Mouse (Mus musculus): Measurements from ENCODE around the gene Fam217b. TPM values are rescaled to one million over a fixed set of nuclear protein-coding genes. Genes with fewer than 3 reads are reported as not detected.

Fam217b gene
- 1.6 and 2.4 TPM in 2 replicates for polyA plus RNA-seq (2015; fragmentation: Nextera tagmentation; extraction: Ambion mirVana)

GRCm38 (mm10) chr2:178414261-178415149, at the start of gene Fam217b, which contains the start of gene Ppp1r3d:
Fam217b (plus strand) TSS chr2:178414524.
Ppp1r3d (minus strand) TSS chr2:178414472.

GRCm38 (mm10) chr2:178407053-178407815, 7.1 kb upstream of the Fam217b start, which contains the start of gene Sycp2:
Sycp2 (minus strand) TSS chr2:178407685.

GRCm38 (mm10) chr2:178430231-178430630, 15.9 kb downstream of the Fam217b start, which contains the start of gene Cdh26:
Cdh26 (plus strand) TSS chr2:178430531.

Other genes with a start within 250 kb of the Fam217b start
- 0.05 TPM in 1 of 2 replicates, not detected in the other for gene Sycp2, start 6.8 kb upstream of the Fam217b start, polyA plus RNA-seq (2015; fragmentation: Nextera tagmentation; extraction: Ambion mirVana)
- 2.3 and 3.4 TPM in 2 replicates for gene Ppp1r3d, start 52 bp upstream of the Fam217b start, polyA plus RNA-seq (2015; fragmentation: Nextera tagmentation; extraction: Ambion mirVana)
- gene Cdh26, start 16.0 kb downstream of the Fam217b start, polyA plus RNA-seq (2015; fragmentation: Nextera tagmentation; extraction: Ambion mirVana), result 0.05 and 0.08 TPM in 2 replicates

Data from adrenal gland, postnatal 0 days (tissue).